Mouse (Mus musculus) heart, adult 2 months (tissue): Measurements from ENCODE around the gene Aqp9.

ENCODE experiments used
- CTCF ChIP-seq: fragments of 200-600 bp; IDR thresholded peaks from 2 replicates; pipeline ENCODE4 v1.8.1; 2022; ENCODE audit warnings: antibody characterized with exemption, mild to moderate bottlenecking, moderate library complexity
- POLR2A ChIP-seq: fragments of 200-500 bp; IDR thresholded peaks from 2 replicates; pipeline ENCODE4 v1.6.1; 2011; ENCODE audit warnings: mild to moderate bottlenecking, low read depth, low read length, control low read depth; ENCODE audit not compliant: insufficient read depth

- no peak for TF ChIP-seq POLR2A
- TF ChIP-seq CTCF: no peak
Measured at GRCm38 (mm10) chr9:71166019-71166705, 2.3 kb downstream of the Aqp9 start.
